Mouse (Mus musculus): Measurements from ENCODE around the gene Cox17. TPM values are rescaled to one million over a fixed set of nuclear protein-coding genes. Genes with fewer than 3 reads are reported as not detected.

Gene Cox17
- polyA plus RNA-seq, 1 experiment from 2014 or later = 256 TPM

- no peak overlapping the region for H3K4me2 ChIP-seq (ENCODE audit: low read depth, low read length)
- H3K27ac ChIP-seq (ENCODE audit: low read length) = no peak overlapping the region
- H3K36me3 ChIP-seq (ENCODE audit: control insufficient read depth, insufficient read depth) = no peaks in the 10 kb centered on the region
- no peak overlapping the region for H3K9ac ChIP-seq (ENCODE audit: low read length)
- H3K9me3 ChIP-seq (replicated peaks; ENCODE audit: control insufficient read depth, low read length) = no peaks in the 10 kb centered on the region
- H3K27me3 ChIP-seq (ENCODE audit: control insufficient read depth, insufficient read depth, low read length) = no peaks in the 10 kb centered on the region
- H3K4me1 ChIP-seq (ENCODE audit: control insufficient read depth, insufficient read depth, low read length) = peaks cover 3% of the 10 kb centered on the region; the same call in 1 of the 2 replicates
- no peak for ATAC-seq (replicated peaks; ENCODE audit: extremely low read depth, insufficient read depth, low FRiP score)
- 60% methylated on average over 6 of the region's 6 CpGs for WGBS
- H3K4me3 ChIP-seq (ENCODE audit: low read length) = no peak overlapping the region
Observed at GRCm38 (mm10) chr16:38388757-38389156, 42.0 kb downstream of the Cox17 start.

GRCm38 (mm10) chr16:38389284-38389893, 42.6 kb downstream of the Cox17 start:
- H3K4me3 ChIP-seq (ENCODE audit: low read length) = no peak overlapping the region
- H3K4me1 ChIP-seq (ENCODE audit: control insufficient read depth, insufficient read depth, low read length) = peaks cover 3% of the 10 kb centered on the region; the same call in 1 of the 2 replicates
- 70% methylated on average over 8 of the region's 8 CpGs for WGBS
- H3K27me3 ChIP-seq (ENCODE audit: control insufficient read depth, insufficient read depth, low read length) = no peaks in the 10 kb centered on the region
- no peak overlapping the region for H3K27ac ChIP-seq (ENCODE audit: low read length)
- ATAC-seq (replicated peaks; ENCODE audit: extremely low read depth, insufficient read depth, low FRiP score) = no peak
- no peaks in the 10 kb centered on the region for H3K9me3 ChIP-seq (replicated peaks; ENCODE audit: control insufficient read depth, low read length)
- H3K36me3 ChIP-seq (ENCODE audit: control insufficient read depth, insufficient read depth) = no peaks in the 10 kb centered on the region
- no peak overlapping the region for H3K4me2 ChIP-seq (ENCODE audit: low read depth, low read length)
- no peak overlapping the region for H3K9ac ChIP-seq (ENCODE audit: low read length)

- Histone ChIP-seq H3K27me3 (ENCODE audit: control insufficient read depth, insufficient read depth, low read length) (no peaks in the 10 kb centered on the region), H3K4me1 (ENCODE audit: control insufficient read depth, insufficient read depth, low read length) (peaks cover 3% of the 10 kb centered on the region; the same call in 1 of the 2 replicates), H3K27ac (ENCODE audit: low read length) (no peak overlapping the region), H3K9ac (ENCODE audit: low read length) (no peak overlapping the region), H3K4me2 (ENCODE audit: low read depth, low read length) (no peak overlapping the region), H3K36me3 (ENCODE audit: control insufficient read depth, insufficient read depth) (no peaks in the 10 kb centered on the region), H3K4me3 (ENCODE audit: low read length) (no peak overlapping the region), H3K9me3 (replicated peaks; ENCODE audit: control insufficient read depth, low read length) (no peaks in the 10 kb centered on the region)
- ATAC-seq (replicated peaks; ENCODE audit: extremely low read depth, insufficient read depth, low FRiP score) = no peak
- WGBS = 88% methylated on average over 7 of the region's 7 CpGs
Observed at GRCm38 (mm10) chr16:38390322-38390721, 43.5 kb downstream of the Cox17 start.

- H3K9ac ChIP-seq (ENCODE audit: low read length) = no peak overlapping the region; the same call in 1 of the 2 replicates
- peak overlapping the region; percentile 51 for H3K4me2 ChIP-seq (ENCODE audit: low read depth, low read length)
- peak overlapping the region; percentile 69 for H3K27ac ChIP-seq (ENCODE audit: low read length)
- ATAC-seq (replicated peaks; ENCODE audit: extremely low read depth, insufficient read depth, low FRiP score) = peak; percentile 47; the same call in 1 of the 2 replicates
- H3K9me3 ChIP-seq (replicated peaks; ENCODE audit: control insufficient read depth, low read length) = no peaks in the 10 kb centered on the region
- WGBS = 56% methylated on average over 23 of the region's 23 CpGs
- H3K4me3 ChIP-seq (ENCODE audit: low read length) = peak overlapping the region; percentile 15; the same call in 1 of the 2 replicates
- H3K4me1 ChIP-seq (ENCODE audit: control insufficient read depth, insufficient read depth, low read length) = peaks cover 16% of the 10 kb centered on the region
- H3K36me3 ChIP-seq (ENCODE audit: control insufficient read depth, insufficient read depth) = no peaks in the 10 kb centered on the region
- no peaks in the 10 kb centered on the region for H3K27me3 ChIP-seq (ENCODE audit: control insufficient read depth, insufficient read depth, low read length)
Observed at GRCm38 (mm10) chr16:38392126-38392894, 45.5 kb downstream of the Cox17 start.

GRCm38 (mm10) chr16:38394191-38394618, 47.4 kb downstream of the Cox17 start:
- Histone ChIP-seq H3K9ac (ENCODE audit: low read length) (no peak overlapping the region), H3K27me3 (ENCODE audit: control insufficient read depth, insufficient read depth, low read length) (no peaks in the 10 kb centered on the region), H3K4me2 (ENCODE audit: low read depth, low read length) (no peak overlapping the region), H3K9me3 (replicated peaks; ENCODE audit: control insufficient read depth, low read length) (no peaks in the 10 kb centered on the region), H3K4me3 (ENCODE audit: low read length) (no peak overlapping the region), H3K27ac (ENCODE audit: low read length) (no peak overlapping the region), H3K36me3 (ENCODE audit: control insufficient read depth, insufficient read depth) (no peaks in the 10 kb centered on the region), H3K4me1 (ENCODE audit: control insufficient read depth, insufficient read depth, low read length) (peaks cover 18% of the 10 kb centered on the region)
- peak; percentile 42; the same call in 1 of the 2 replicates for ATAC-seq (replicated peaks; ENCODE audit: extremely low read depth, insufficient read depth, low FRiP score)
- WGBS = 72% methylated on average over 8 of the region's 8 CpGs

GRCm38 (mm10) chr16:38395060-38395730, 48.4 kb downstream of the Cox17 start:
- H3K9me3 ChIP-seq (replicated peaks; ENCODE audit: control insufficient read depth, low read length) = no peaks in the 10 kb centered on the region
- no peak overlapping the region for H3K4me3 ChIP-seq (ENCODE audit: low read length)
- peaks cover 28% of the 10 kb centered on the region for H3K4me1 ChIP-seq (ENCODE audit: control insufficient read depth, insufficient read depth, low read length)
- no peak overlapping the region for H3K27ac ChIP-seq (ENCODE audit: low read length)
- ATAC-seq (replicated peaks; ENCODE audit: extremely low read depth, insufficient read depth, low FRiP score) = no peak
- 0 out of 2 replicates have a peak overlapping the region, but pooled peaks have one; percentile 3 for H3K4me2 ChIP-seq (ENCODE audit: low read depth, low read length)
- H3K36me3 ChIP-seq (ENCODE audit: control insufficient read depth, insufficient read depth) = no peaks in the 10 kb centered on the region
- no peak overlapping the region for H3K9ac ChIP-seq (ENCODE audit: low read length)
- no peaks in the 10 kb centered on the region for H3K27me3 ChIP-seq (ENCODE audit: control insufficient read depth, insufficient read depth, low read length)
- WGBS = 65% methylated on average over 6 of the region's 6 CpGs

- H3K9me3 ChIP-seq (replicated peaks; ENCODE audit: control insufficient read depth, low read length) = no peaks in the 10 kb centered on the region
- H3K27me3 ChIP-seq (ENCODE audit: control insufficient read depth, insufficient read depth, low read length) = no peaks in the 10 kb centered on the region
- H3K36me3 ChIP-seq (ENCODE audit: control insufficient read depth, insufficient read depth) = no peaks in the 10 kb centered on the region
- ATAC-seq (replicated peaks; ENCODE audit: extremely low read depth, insufficient read depth, low FRiP score) = no peak
- peaks cover 28% of the 10 kb centered on the region for H3K4me1 ChIP-seq (ENCODE audit: control insufficient read depth, insufficient read depth, low read length)
- peak overlapping the region; percentile 12; the same call in 1 of the 2 replicates for H3K27ac ChIP-seq (ENCODE audit: low read length)
- WGBS = 18% methylated on average over 13 of the region's 13 CpGs
- no peak overlapping the region for H3K4me3 ChIP-seq (ENCODE audit: low read length)
- peak overlapping the region; percentile 53 for H3K9ac ChIP-seq (ENCODE audit: low read length)
- H3K4me2 ChIP-seq (ENCODE audit: low read depth, low read length) = peak overlapping the region; percentile 46
Observed at GRCm38 (mm10) chr16:38396155-38396554, 49.4 kb downstream of the Cox17 start.

GRCm38 (mm10) chr16:38398266-38398665, 51.5 kb downstream of the Cox17 start:
- peaks cover 24% of the 10 kb centered on the region for H3K4me1 ChIP-seq (ENCODE audit: control insufficient read depth, insufficient read depth, low read length)
- 92% methylated on average over 6 of the region's 6 CpGs for WGBS
- no peak overlapping the region for H3K27ac ChIP-seq (ENCODE audit: low read length)
- H3K4me2 ChIP-seq (ENCODE audit: low read depth, low read length) = no peak overlapping the region
- no peaks in the 10 kb centered on the region; the same call in 1 of the 2 replicates for H3K9me3 ChIP-seq (replicated peaks; ENCODE audit: control insufficient read depth, low read length)
- no peak overlapping the region for H3K9ac ChIP-seq (ENCODE audit: low read length)
- H3K27me3 ChIP-seq (ENCODE audit: control insufficient read depth, insufficient read depth, low read length) = no peaks in the 10 kb centered on the region
- H3K4me3 ChIP-seq (ENCODE audit: low read length) = no peak overlapping the region
- ATAC-seq (replicated peaks; ENCODE audit: extremely low read depth, insufficient read depth, low FRiP score) = no peak
- no peaks in the 10 kb centered on the region for H3K36me3 ChIP-seq (ENCODE audit: control insufficient read depth, insufficient read depth)

All from heart, embryonic 16.5 days (tissue).